Mouse (Mus musculus): Measurements from ENCODE around the gene Mmp28. TPM values are rescaled to one million over a fixed set of nuclear protein-coding genes. Genes with fewer than 3 reads are reported as not detected.

Gene Mmp28
- 3.1 and 3.2 TPM in 2 replicates for polyA plus RNA-seq (2014; fragmentation: Nextera tagmentation; extraction: Ambion mirVana)

DNA sequence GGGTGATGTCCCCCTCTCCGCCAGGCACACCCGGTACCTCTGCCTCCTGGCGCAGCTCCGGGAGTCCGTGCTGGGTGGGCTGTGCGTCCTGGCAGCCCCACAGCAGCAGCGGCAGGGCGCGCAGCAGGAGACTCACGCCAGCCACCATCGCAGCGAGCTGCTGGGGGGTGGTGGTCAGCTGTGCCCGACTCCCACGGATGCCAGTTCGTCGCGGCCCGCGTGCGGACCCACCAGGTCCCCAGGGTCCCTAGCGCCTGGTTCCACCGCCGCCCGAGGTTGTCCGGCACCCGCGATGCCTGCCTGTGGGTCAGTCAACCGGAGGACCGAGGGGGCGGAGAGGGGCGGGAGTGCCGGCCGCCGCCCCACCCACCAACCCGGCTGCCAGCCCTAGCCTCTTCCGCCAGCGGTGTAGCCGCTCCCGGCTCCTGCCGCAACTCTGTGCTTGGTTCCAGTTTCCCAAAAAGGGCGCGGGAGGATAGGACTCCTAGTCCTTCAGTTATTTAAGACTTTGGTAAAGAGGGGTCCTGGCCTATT, at the start of gene Mmp28:
Gene Mmp28 (minus strand): TSS at position 361 of the 534 bp plus-strand sequence.
- H3K4me2 ChIP-seq (ENCODE audit: low read depth) = peak within 1 kb of the TSS; percentile 97
- H3K9ac ChIP-seq (ENCODE audit: low read length) = peak within 1 kb of the TSS; percentile 65
- ATAC-seq (ENCODE audit: insufficient read depth, low FRiP score, low TSS enrichment) (no peak), DNase-seq (ENCODE audit: low spot score) (peak; percentile 55)
- H3K4me1 ChIP-seq (ENCODE audit: control insufficient read depth, insufficient read depth, low read length) = peaks cover 8% of the 10 kb centered on the region; the same call in 1 of the 2 replicates
- peaks cover 30% of the 10 kb centered on the region for H3K27me3 ChIP-seq (ENCODE audit: control insufficient read depth, insufficient read depth, low read length)
- no peaks in the 10 kb centered on the region for H3K36me3 ChIP-seq (ENCODE audit: control insufficient read depth, insufficient read depth, low read length)
- peak within 1 kb of the TSS; percentile 55 for H3K4me3 ChIP-seq (ENCODE audit: low read depth, low read length)
- H3K9me3 ChIP-seq (ENCODE audit: control insufficient read depth, low read length) = no peaks in the 10 kb centered on the region
- under 1% methylated on average over 42 of the region's 42 CpGs for WGBS
- H3K27ac ChIP-seq (ENCODE audit: low read depth, low read length) = no peak within 1 kb of the TSS

DNA sequence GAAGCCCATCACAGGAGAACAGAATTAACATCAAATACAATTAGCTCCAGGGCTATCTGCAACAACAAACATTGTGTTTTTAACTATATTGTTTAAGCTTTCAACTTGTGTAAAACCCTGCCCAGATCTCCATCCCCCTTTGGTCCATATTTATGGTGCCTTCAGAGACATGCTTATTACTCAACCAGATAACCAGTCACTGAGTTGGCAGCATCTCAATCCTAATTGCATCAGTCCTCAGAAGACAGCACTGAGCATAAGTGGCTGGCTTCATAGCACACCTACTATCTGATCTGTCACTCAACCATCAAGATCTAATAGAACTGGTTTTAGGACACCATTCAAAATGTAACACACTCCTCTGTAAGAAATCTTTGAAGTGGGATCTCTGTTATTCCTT, 46.6 kb upstream of the Mmp28 start:
- Histone ChIP-seq H3K27ac (ENCODE audit: low read depth, low read length) (no peak overlapping the region), H3K36me3 (ENCODE audit: control insufficient read depth, insufficient read depth, low read length) (peaks cover 3% of the 10 kb centered on the region), H3K4me1 (ENCODE audit: control insufficient read depth, insufficient read depth, low read length) (no peaks in the 10 kb centered on the region), H3K9ac (ENCODE audit: low read length) (no peak overlapping the region), H3K4me3 (ENCODE audit: low read depth, low read length) (no peak overlapping the region), H3K27me3 (ENCODE audit: control insufficient read depth, insufficient read depth, low read length) (no peaks in the 10 kb centered on the region), H3K9me3 (ENCODE audit: control insufficient read depth, low read length) (no peaks in the 10 kb centered on the region), H3K4me2 (ENCODE audit: low read depth) (no peak overlapping the region)
- ATAC-seq (ENCODE audit: insufficient read depth, low FRiP score, low TSS enrichment) (no peak), DNase-seq (ENCODE audit: low spot score) (no peak)

DNA sequence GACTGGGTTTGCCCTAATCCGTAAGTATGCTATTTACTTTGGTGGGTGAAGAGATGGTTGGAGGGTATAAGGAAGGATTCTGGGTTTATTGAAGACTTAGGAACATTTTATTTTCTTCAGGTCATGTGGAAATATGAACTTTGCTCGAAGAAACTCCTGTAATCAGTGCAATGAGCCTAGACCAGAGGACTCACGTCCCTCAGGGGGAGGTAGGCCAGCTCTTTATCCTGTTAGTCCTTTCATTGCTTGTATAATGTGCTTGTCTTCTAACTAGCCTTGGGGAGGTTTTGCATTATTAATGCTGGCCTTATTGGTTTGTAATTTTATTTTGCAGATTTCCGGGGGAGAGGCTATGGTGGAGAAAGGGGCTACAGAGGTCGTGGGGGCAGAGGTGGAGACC, 41.4 kb upstream of the Mmp28 start:
- Histone ChIP-seq H3K4me2 (ENCODE audit: low read depth) (no peak overlapping the region), H3K9ac (ENCODE audit: low read length) (no peak overlapping the region), H3K4me1 (ENCODE audit: control insufficient read depth, insufficient read depth, low read length) (no peaks in the 10 kb centered on the region), H3K27ac (ENCODE audit: low read depth, low read length) (no peak overlapping the region), H3K36me3 (ENCODE audit: control insufficient read depth, insufficient read depth, low read length) (peaks cover 19% of the 10 kb centered on the region), H3K27me3 (ENCODE audit: control insufficient read depth, insufficient read depth, low read length) (no peaks in the 10 kb centered on the region), H3K4me3 (ENCODE audit: low read depth, low read length) (no peak overlapping the region), H3K9me3 (ENCODE audit: control insufficient read depth, low read length) (no peaks in the 10 kb centered on the region)
- WGBS = 93% methylated on average over 5 of the region's 5 CpGs
- DNase-seq (ENCODE audit: low spot score) (no peak), ATAC-seq (ENCODE audit: insufficient read depth, low FRiP score, low TSS enrichment) (no peak)

DNA sequence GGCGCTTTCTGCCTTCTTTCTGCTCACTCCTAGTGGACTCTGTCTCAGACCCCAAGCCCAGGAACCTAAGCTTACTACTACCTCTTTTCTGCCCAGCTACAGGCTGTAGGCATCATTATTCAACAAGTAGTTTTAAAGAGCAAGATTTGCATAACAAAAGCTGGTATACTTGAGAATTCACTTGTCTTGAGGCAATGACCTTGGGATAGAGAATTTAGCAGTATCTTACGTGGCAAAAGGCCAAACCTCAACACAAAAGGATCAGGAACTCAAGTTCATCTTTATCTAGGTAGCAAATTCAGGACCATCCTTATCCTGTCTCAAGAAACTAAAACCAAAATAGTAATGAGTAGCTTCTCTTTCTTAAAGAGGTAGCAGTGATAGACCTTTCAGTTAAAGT, 32.7 kb upstream of the Mmp28 start:
- H3K36me3 ChIP-seq (ENCODE audit: control insufficient read depth, insufficient read depth, low read length) = peaks cover 7% of the 10 kb centered on the region; the same call in 1 of the 2 replicates
- no peaks in the 10 kb centered on the region for H3K4me1 ChIP-seq (ENCODE audit: control insufficient read depth, insufficient read depth, low read length)
- no peaks in the 10 kb centered on the region for H3K9me3 ChIP-seq (ENCODE audit: control insufficient read depth, low read length)
- no peak overlapping the region for H3K4me2 ChIP-seq (ENCODE audit: low read depth)
- 78% methylated on average over 2 of the region's 2 CpGs for WGBS
- H3K27ac ChIP-seq (ENCODE audit: low read depth, low read length) = no peak overlapping the region
- DNase-seq (ENCODE audit: low spot score) (no peak), ATAC-seq (ENCODE audit: insufficient read depth, low FRiP score, low TSS enrichment) (no peak)
- no peak overlapping the region for H3K9ac ChIP-seq (ENCODE audit: low read length)
- H3K4me3 ChIP-seq (ENCODE audit: low read depth, low read length) = no peak overlapping the region
- no peaks in the 10 kb centered on the region for H3K27me3 ChIP-seq (ENCODE audit: control insufficient read depth, insufficient read depth, low read length)

DNA sequence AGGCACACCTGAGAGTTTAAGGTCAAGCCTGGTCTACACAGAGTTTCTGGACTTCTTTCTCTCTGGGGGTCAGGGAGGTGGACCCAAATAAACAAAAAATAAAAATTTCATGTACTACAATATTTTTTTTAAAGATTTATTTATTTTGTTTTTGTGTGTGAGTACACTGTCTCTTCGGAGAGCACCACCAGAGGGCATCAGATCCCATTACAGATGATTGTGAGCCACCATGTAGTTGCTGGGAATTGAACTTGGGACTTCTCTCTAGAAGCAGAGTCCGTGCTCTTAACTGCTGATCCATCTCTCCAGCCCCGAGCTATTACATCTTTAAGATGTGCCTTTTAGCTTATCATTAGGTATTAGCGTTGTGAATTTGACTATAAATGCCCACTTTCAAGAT, 28.6 kb upstream of the Mmp28 start:
- Histone ChIP-seq H3K27me3 (ENCODE audit: control insufficient read depth, insufficient read depth, low read length) (no peaks in the 10 kb centered on the region), H3K9me3 (ENCODE audit: control insufficient read depth, low read length) (no peaks in the 10 kb centered on the region), H3K4me3 (ENCODE audit: low read depth, low read length) (no peak overlapping the region), H3K36me3 (ENCODE audit: control insufficient read depth, insufficient read depth, low read length) (peaks cover 11% of the 10 kb centered on the region), H3K4me2 (ENCODE audit: low read depth) (no peak overlapping the region), H3K27ac (ENCODE audit: low read depth, low read length) (no peak overlapping the region), H3K4me1 (ENCODE audit: control insufficient read depth, insufficient read depth, low read length) (no peaks in the 10 kb centered on the region), H3K9ac (ENCODE audit: low read length) (no peak overlapping the region)
- peak; percentile 14 for DNase-seq (ENCODE audit: low spot score)
- no peak for ATAC-seq (ENCODE audit: insufficient read depth, low FRiP score, low TSS enrichment)
- 96% methylated on average over 4 of the region's 4 CpGs for WGBS

DNA sequence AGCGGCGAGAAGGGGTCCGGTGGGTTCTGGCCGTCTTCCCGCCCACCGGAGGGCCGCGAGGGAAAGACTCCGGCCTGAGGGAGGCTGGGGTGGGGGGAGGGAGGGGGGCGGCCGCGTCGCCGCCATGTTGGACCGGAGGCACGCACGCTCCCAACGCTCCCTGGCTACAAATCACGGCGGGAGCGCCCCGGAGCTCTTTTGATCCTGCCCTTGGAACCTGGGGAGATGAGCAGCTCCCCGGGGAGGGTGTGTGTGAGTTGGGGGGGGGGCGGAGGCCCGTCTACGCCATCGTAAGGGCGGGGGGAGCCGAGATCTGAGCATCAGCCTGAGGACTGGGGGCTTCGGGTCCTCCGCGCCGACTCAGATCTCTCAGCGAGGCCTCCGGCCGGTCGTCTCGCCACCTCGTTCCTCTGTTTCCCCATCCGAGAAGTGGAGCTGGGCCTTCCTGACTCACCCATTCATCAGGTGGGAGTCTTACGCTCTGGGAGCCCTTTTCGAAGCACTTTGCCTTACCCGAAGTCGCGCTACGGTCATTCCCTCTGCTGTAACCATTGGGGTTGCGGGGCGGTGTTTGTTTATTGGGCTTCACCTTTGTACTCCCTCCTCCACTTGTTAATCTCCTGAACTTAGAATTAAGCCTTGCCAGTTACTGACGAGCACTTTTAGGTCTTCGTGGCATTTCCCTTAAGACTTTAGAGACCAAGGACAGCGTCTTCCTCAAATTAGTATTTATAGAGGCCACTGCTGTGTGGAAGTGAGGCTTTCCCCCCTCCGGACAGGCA, 10.6 kb upstream of the Mmp28 start:
- no peaks in the 10 kb centered on the region for H3K36me3 ChIP-seq (ENCODE audit: control insufficient read depth, insufficient read depth, low read length)
- peak overlapping the region; percentile 87 for H3K9ac ChIP-seq (ENCODE audit: low read length)
- H3K4me2 ChIP-seq (ENCODE audit: low read depth) = peak overlapping the region; percentile 94
- H3K27ac ChIP-seq (ENCODE audit: low read depth, low read length) = peak overlapping the region; percentile 94
- no peaks in the 10 kb centered on the region for H3K27me3 ChIP-seq (ENCODE audit: control insufficient read depth, insufficient read depth, low read length)
- H3K9me3 ChIP-seq (ENCODE audit: control insufficient read depth, low read length) = no peaks in the 10 kb centered on the region
- ATAC-seq (ENCODE audit: insufficient read depth, low FRiP score, low TSS enrichment) = peak; percentile 83
- peaks cover 7% of the 10 kb centered on the region for H3K4me1 ChIP-seq (ENCODE audit: control insufficient read depth, insufficient read depth, low read length)
- DNase-seq (ENCODE audit: low spot score) = no peak
- under 1% methylated on average over 35 of the region's 52 CpGs for WGBS
- H3K4me3 ChIP-seq (ENCODE audit: low read depth, low read length) = peak overlapping the region; percentile 93

DNA sequence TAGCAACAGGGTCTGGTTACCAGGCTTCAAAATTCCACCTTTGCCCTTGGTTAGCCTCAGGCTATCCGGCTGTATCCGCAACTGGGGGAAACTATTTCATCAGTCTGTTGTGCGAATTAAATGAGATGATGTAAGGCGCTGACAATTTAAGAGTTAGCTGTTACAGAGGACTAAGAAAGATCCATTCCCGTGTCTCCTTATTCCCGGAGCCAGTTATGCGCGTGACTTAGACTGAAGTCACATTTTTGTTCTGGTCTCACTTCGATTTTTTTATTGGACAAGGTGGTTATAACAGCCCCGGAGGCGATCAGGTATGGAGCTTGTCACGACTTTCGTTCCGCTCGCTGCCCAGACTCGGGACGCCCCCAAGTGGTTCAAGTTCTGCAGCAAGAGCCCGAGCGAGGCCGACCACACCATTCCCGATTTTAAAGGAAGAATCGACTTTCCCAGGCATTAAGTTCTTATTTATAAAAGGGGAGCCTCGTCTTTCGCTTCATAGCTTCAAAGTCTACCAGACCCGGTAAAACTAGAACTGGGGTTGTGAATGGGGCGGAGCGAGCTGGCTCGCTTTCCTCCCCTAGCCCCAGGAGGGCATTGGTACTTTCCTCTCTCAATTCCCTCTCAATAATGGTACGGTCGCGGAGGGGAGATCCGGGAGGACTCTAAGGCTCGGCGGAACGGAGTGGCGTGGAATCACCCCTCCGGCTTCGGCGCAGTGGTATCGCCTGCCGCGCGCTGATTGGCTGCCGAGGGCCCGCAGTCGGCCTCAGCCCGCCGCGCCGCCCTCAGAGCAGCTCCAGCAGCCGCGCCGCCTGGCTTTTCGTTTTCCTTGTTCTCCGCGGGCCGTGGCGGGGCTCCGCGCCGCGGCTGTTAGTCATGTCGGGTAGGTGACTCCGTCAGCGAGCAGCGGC, 9.7 kb upstream of the Mmp28 start, which contains the start of gene Taf15:
Gene Taf15 (plus strand): TSS at position 763 of the 911 bp plus-strand sequence.
- Histone ChIP-seq H3K27me3 (ENCODE audit: control insufficient read depth, insufficient read depth, low read length) (no peaks in the 10 kb centered on the region), H3K9ac (ENCODE audit: low read length) (peak within 1 kb of the TSS; percentile 87), H3K4me2 (ENCODE audit: low read depth) (peak within 1 kb of the TSS; percentile 94), H3K36me3 (ENCODE audit: control insufficient read depth, insufficient read depth, low read length) (no peaks in the 10 kb centered on the region), H3K27ac (ENCODE audit: low read depth, low read length) (peak within 1 kb of the TSS; percentile 94), H3K4me3 (ENCODE audit: low read depth, low read length) (peak within 1 kb of the TSS; percentile 93), H3K4me1 (ENCODE audit: control insufficient read depth, insufficient read depth, low read length) (peaks cover 7% of the 10 kb centered on the region), H3K9me3 (ENCODE audit: control insufficient read depth, low read length) (no peaks in the 10 kb centered on the region)
- ATAC-seq (ENCODE audit: insufficient read depth, low FRiP score, low TSS enrichment) = peak; percentile 98
- DNase-seq (ENCODE audit: low spot score) = peak; percentile 99
- WGBS = under 1% methylated on average over 66 of the region's 66 CpGs

DNA sequence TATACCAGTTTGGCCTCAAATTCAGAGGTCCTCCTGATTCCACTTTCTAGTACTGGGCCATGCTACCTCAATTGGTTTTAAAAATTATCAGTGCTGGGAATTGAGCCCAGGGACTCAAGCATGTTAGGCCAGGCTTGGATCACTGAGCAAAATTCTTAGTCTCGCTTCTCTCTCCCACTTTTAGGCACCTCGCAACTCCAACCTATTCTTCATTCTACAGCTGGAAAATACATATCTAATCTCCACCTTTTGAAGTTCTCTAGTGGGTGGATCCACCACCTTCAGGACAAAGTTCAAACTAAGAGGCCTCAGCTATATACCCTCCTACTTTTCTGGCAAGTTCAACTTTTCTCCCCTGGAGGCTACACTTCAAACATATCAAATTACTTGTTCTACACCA, 8.9 kb upstream of the Mmp28 start:
- Histone ChIP-seq H3K4me1 (ENCODE audit: control insufficient read depth, insufficient read depth, low read length) (peaks cover 7% of the 10 kb centered on the region), H3K4me3 (ENCODE audit: low read depth, low read length) (no peak overlapping the region), H3K4me2 (ENCODE audit: low read depth) (no peak overlapping the region), H3K36me3 (ENCODE audit: control insufficient read depth, insufficient read depth, low read length) (no peaks in the 10 kb centered on the region), H3K9me3 (ENCODE audit: control insufficient read depth, low read length) (no peaks in the 10 kb centered on the region), H3K9ac (ENCODE audit: low read length) (no peak overlapping the region), H3K27me3 (ENCODE audit: control insufficient read depth, insufficient read depth, low read length) (no peaks in the 10 kb centered on the region), H3K27ac (ENCODE audit: low read depth, low read length) (no peak overlapping the region)
- no peak for ATAC-seq (ENCODE audit: insufficient read depth, low FRiP score, low TSS enrichment)
- WGBS = 90% methylated on average over 2 of the region's 2 CpGs
- DNase-seq (ENCODE audit: low spot score) = no peak

Data from neural tube, embryonic 11.5 days (tissue).